Mouse (Mus musculus) limb, embryonic 13.5 days (tissue): ENCODE measurements around the gene Frs2. TPM values are rescaled to one million over a fixed set of nuclear protein-coding genes. Genes with fewer than 3 reads are reported as not detected.
A peak's percentile ranks its signal among the peaks of the same experiment; 100 is the strongest.

ENCODE experiments used
- ATAC-seq: fragments of 200-750 bp; cut with Nextera tagmentation; 2 replicates; pipeline ENCODE4 v1.8.0; 2017; ENCODE audit warnings: low read depth, moderate number of reproducible peaks, moderate TSS enrichment; ENCODE audit not compliant: low FRiP score
- H3K27ac ChIP-seq: fragments of 300-500 bp; sonication (generic); 2 replicates; pipeline ENCODE4 v1.5.1; 2015; ENCODE audit warnings: inconsistent platforms, mild to moderate bottlenecking, moderate library complexity
- H3K27me3 ChIP-seq: fragments of 300-500 bp; sonication (generic); 2 replicates; pipeline ENCODE4 v1.6.1; 2015; ENCODE audit warnings: mild to moderate bottlenecking, inconsistent platforms
- H3K36me3 ChIP-seq: fragments of 300-500 bp; sonication (generic); 2 replicates; pipeline ENCODE4 v1.6.1; 2015; ENCODE audit warnings: inconsistent platforms, mild to moderate bottlenecking, moderate library complexity
- H3K4me1 ChIP-seq: fragments of 300-500 bp; sonication (generic); 2 replicates; pipeline ENCODE4 v1.6.1; 2015; ENCODE audit warnings: inconsistent platforms
- H3K4me2 ChIP-seq: fragments of 300-500 bp; sonication (generic); replicated peaks from 2 replicates; pipeline ENCODE4 v1.6.1; 2015; ENCODE audit warnings: inconsistent platforms, mild to moderate bottlenecking, moderate library complexity
- H3K4me3 ChIP-seq: fragments of 300-500 bp; sonication (generic); 2 replicates; pipeline ENCODE4 v1.5.1; 2015; ENCODE audit warnings: moderate library complexity, mild to moderate bottlenecking, inconsistent platforms
- H3K9ac ChIP-seq: fragments of 300-500 bp; sonication (generic); 2 replicates; pipeline ENCODE4 v1.6.1; 2015; ENCODE audit warnings: mild to moderate bottlenecking, inconsistent platforms
- H3K9me3 ChIP-seq: fragments of 300-500 bp; sonication (generic); 2 replicates; pipeline ENCODE4 v1.6.1; 2016; ENCODE audit warnings: inconsistent platforms
- WGBS: fragments of 180-500 bp; shearing (Covaris S2); methylation state at CpG from one replicate; pipeline ENCODE4 v1.1.7; 2015; 5-methylcytosine and 5-hydroxymethylcytosine counted together
- polyA plus RNA-seq: library from polyadenylated mRNA; unstranded; fragments of >200 nt; fragmentation: Nextera tagmentation; extraction: Ambion mirVana; gene quantifications from 2 replicates; pipeline ENCODE4 v1.2.1, GENCODE M21; 2015

The Frs2 gene
- polyA plus RNA-seq, 1 experiment from 2014 or later = 21.8 TPM

DNA sequence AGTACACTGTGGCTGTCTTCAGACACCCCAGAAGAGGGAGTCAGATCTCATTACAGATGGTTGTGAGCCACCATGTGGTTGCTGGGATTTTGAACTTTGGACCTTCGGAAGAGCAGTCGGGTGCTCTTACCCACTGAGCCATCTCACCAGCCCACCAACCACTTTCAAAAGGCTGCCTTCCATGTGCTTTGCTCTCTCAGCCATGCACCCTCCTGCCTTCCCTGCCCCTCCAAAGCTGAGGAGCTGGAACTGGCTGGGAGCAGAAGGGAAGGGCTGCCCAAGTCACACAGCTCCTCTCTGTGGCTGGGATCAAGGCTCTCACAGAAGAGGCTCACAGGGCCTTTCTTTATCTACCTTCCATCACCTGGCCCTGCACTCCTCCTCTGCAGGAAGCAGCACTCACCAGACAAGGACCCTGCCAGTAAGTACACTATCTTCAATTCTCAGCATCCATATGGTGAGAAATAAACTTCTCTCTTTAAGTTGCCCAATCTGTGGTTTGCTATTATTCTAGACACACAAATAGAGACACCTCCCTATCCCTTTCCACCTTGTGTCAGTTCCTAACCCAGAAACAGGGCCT lies 51.1 kb downstream of the Frs2 start:
- Histone ChIP-seq H3K4me3 (no peak overlapping the region), H3K27ac (no peak overlapping the region), H3K9me3 (no peaks in the 10 kb centered on the region), H3K36me3 (peaks cover 14% of the 10 kb centered on the region), H3K4me2 (no peak overlapping the region), H3K4me1 (peaks cover 19% of the 10 kb centered on the region), H3K27me3 (no peaks in the 10 kb centered on the region), H3K9ac (no peak overlapping the region)
- 83% methylated on average over 2 of the region's 2 CpGs for WGBS
- no peak for ATAC-seq

- Histone ChIP-seq H3K27me3 (no peaks in the 10 kb centered on the region), H3K4me3 (no peak overlapping the region), H3K36me3 (peaks cover 20% of the 10 kb centered on the region), H3K9me3 (no peaks in the 10 kb centered on the region), H3K4me2 (no peak overlapping the region), H3K9ac (no peak overlapping the region), H3K27ac (no peak overlapping the region), H3K4me1 (peaks cover 21% of the 10 kb centered on the region)
- no peak for ATAC-seq
- WGBS = 78% methylated on average over 6 of the region's 6 CpGs
Measured at GRCm38 (mm10) chr10:117096096-117096495, 52.2 kb downstream of the Frs2 start.

- Histone ChIP-seq H3K27ac (peak overlapping the region; percentile 15; the same call in 1 of the 2 replicates), H3K4me2 (no peak overlapping the region), H3K36me3 (peaks cover 14% of the 10 kb centered on the region), H3K27me3 (no peaks in the 10 kb centered on the region), H3K4me1 (peaks cover 29% of the 10 kb centered on the region), H3K9me3 (no peaks in the 10 kb centered on the region), H3K4me3 (no peak overlapping the region), H3K9ac (no peak overlapping the region)
- 0 out of 2 replicates have a peak, but pooled peaks have one; percentile 28 for ATAC-seq
- 56% methylated on average over 15 of the region's 15 CpGs for WGBS
Measured at GRCm38 (mm10) chr10:117094504-117095329, 53.6 kb downstream of the Frs2 start.

DNA sequence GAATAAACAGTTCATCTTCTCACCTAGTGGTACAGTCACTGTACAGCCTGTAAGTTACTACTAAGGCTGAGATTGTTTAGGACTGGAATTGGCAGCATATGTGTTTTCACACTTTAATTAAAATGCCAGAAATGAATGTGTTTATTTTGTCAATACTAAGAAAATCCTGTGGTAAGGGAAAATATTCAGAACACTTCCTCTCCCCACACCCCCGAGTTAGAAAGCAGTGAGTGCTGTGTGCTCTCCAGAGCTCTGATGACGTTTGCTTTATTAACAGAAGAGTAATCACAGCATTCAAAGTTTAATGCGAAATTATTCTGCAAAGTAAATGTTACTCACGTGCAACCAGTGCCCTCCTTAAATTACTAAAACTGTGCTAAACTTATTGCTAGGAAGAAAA lies 58.7 kb downstream of the Frs2 start:
- H3K4me3 ChIP-seq = no peak overlapping the region
- no peak overlapping the region for H3K27ac ChIP-seq
- H3K36me3 ChIP-seq = peaks cover 41% of the 10 kb centered on the region
- no peaks in the 10 kb centered on the region for H3K9me3 ChIP-seq
- H3K27me3 ChIP-seq = no peaks in the 10 kb centered on the region
- no peak overlapping the region for H3K4me2 ChIP-seq
- 52% methylated on average over 4 of the region's 4 CpGs for WGBS
- H3K9ac ChIP-seq = no peak overlapping the region
- peak; percentile 61; the same call in 1 of the 2 replicates for ATAC-seq
- peaks cover 14% of the 10 kb centered on the region for H3K4me1 ChIP-seq

DNA sequence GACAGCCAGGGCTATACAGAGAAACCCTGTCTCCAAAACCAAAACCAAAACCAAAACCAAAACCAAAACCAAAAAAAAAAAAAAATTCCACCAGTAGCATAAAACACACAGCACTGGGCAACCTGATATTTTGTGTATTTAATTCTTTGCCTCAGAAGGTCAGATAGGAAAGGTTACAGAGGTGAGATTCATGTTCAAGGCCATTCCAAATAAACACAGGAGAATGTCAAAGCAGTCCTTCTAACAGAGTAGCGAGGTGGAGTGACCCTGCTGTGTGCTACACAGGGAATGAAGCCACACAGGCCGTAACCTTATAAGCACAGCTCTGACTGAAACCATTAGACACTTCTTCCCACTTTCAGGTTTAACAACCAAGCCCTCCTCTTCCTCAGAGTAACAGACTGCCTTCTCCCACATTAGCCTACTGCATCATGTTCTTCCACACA lies 66.4 kb downstream of the Frs2 start:
- Histone ChIP-seq H3K36me3 (peaks cover 73% of the 10 kb centered on the region), H3K4me2 (no peak overlapping the region), H3K4me1 (no peaks in the 10 kb centered on the region), H3K9me3 (no peaks in the 10 kb centered on the region), H3K27ac (no peak overlapping the region), H3K4me3 (no peak overlapping the region), H3K27me3 (no peaks in the 10 kb centered on the region), H3K9ac (no peak overlapping the region)
- no peak for ATAC-seq
- 84% methylated on average over 2 of the region's 2 CpGs for WGBS

DNA sequence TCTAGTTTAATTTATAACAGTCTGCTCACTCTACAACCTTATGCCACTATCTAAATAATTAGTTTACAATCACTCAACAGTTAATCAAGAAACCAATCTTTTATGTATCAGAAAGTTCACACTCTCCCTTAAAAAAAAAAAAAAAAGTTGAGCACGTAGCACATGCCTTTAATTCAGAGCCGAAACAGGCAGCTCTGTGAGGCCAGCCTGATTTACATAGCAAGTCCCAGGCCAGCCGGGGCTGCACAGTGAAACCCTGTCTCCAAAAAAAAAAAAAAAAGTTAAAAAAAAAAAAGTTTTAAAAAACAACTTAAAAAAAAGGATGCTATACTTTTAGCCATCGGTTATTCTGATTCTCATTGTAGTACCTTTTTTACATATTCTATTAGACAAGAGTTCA lies 67.0 kb downstream of the Frs2 start:
- ATAC-seq = no peak
- H3K9ac ChIP-seq = no peak overlapping the region
- H3K4me1 ChIP-seq = no peaks in the 10 kb centered on the region
- H3K27me3 ChIP-seq = no peaks in the 10 kb centered on the region
- H3K27ac ChIP-seq = no peak overlapping the region
- WGBS = 74% methylated on average over 4 of the region's 4 CpGs
- no peak overlapping the region for H3K4me2 ChIP-seq
- no peak overlapping the region for H3K4me3 ChIP-seq
- no peaks in the 10 kb centered on the region for H3K9me3 ChIP-seq
- H3K36me3 ChIP-seq = peaks cover 76% of the 10 kb centered on the region

GRCm38 (mm10) chr10:117078284-117078683 lies 70.0 kb downstream of the Frs2 start:
- Histone ChIP-seq H3K36me3 (peaks cover 78% of the 10 kb centered on the region), H3K4me2 (no peak overlapping the region), H3K27ac (no peak overlapping the region), H3K4me3 (no peak overlapping the region), H3K27me3 (no peaks in the 10 kb centered on the region), H3K4me1 (no peaks in the 10 kb centered on the region), H3K9me3 (no peaks in the 10 kb centered on the region), H3K9ac (no peak overlapping the region)
- ATAC-seq = no peak
- WGBS = 78% methylated on average over 6 of the region's 6 CpGs

DNA sequence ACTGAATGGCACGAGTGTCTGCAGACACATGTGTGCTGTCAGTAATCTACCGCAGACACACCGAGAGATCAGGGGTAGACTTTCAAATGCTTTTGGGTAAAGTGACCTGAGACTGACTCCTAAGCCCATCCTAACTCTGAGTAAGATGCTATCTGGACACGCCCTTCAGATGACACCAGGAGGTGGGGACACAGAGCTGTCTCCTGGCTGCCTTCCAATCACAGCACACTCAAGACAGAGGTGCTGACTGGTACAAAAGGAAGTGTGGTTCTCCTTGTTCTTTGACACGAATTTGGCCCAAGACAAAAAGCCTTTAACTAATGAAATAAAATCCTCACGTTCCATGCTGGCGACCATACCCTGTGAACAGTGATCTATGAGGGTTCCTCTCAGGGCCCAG lies 75.2 kb downstream of the Frs2 start:
- no peaks in the 10 kb centered on the region for H3K27me3 ChIP-seq
- no peak overlapping the region for H3K9ac ChIP-seq
- no peak for ATAC-seq
- H3K9me3 ChIP-seq = no peaks in the 10 kb centered on the region
- H3K36me3 ChIP-seq = peaks cover 79% of the 10 kb centered on the region
- WGBS = 92% methylated on average over 7 of the region's 7 CpGs
- no peak overlapping the region for H3K4me3 ChIP-seq
- no peak overlapping the region for H3K27ac ChIP-seq
- no peaks in the 10 kb centered on the region for H3K4me1 ChIP-seq
- H3K4me2 ChIP-seq = no peak overlapping the region

GRCm38 (mm10) chr10:117072191-117072888 lies 76.0 kb downstream of the Frs2 start:
- peaks cover 72% of the 10 kb centered on the region for H3K36me3 ChIP-seq
- H3K4me2 ChIP-seq = no peak overlapping the region
- no peak overlapping the region for H3K4me3 ChIP-seq
- H3K27me3 ChIP-seq = no peaks in the 10 kb centered on the region
- no peak for ATAC-seq
- no peaks in the 10 kb centered on the region for H3K4me1 ChIP-seq
- no peak overlapping the region for H3K9ac ChIP-seq
- H3K27ac ChIP-seq = no peak overlapping the region
- WGBS = 93% methylated on average over 18 of the region's 18 CpGs
- H3K9me3 ChIP-seq = no peaks in the 10 kb centered on the region

GRCm38 (mm10) chr10:117069109-117069508 lies 79.2 kb downstream of the Frs2 start:
- H3K4me1 ChIP-seq = no peaks in the 10 kb centered on the region
- no peak overlapping the region for H3K27ac ChIP-seq
- H3K9me3 ChIP-seq = no peaks in the 10 kb centered on the region
- H3K36me3 ChIP-seq = peaks cover 44% of the 10 kb centered on the region
- no peak overlapping the region for H3K4me2 ChIP-seq
- WGBS = 94% methylated on average over 3 of the region's 3 CpGs
- no peak overlapping the region for H3K4me3 ChIP-seq
- no peak for ATAC-seq
- no peaks in the 10 kb centered on the region for H3K27me3 ChIP-seq
- H3K9ac ChIP-seq = no peak overlapping the region

GRCm38 (mm10) chr10:117064076-117064475 lies 84.3 kb downstream of the Frs2 start:
- H3K27me3 ChIP-seq = no peaks in the 10 kb centered on the region
- H3K9me3 ChIP-seq = no peaks in the 10 kb centered on the region
- ATAC-seq = peak; percentile 45; the same call in 1 of the 2 replicates
- peak overlapping the region; percentile 96 for H3K4me3 ChIP-seq
- peak overlapping the region; percentile 53 for H3K4me2 ChIP-seq
- peak overlapping the region; percentile 72; the same call in 1 of the 2 replicates for H3K27ac ChIP-seq
- H3K4me1 ChIP-seq = peaks cover 18% of the 10 kb centered on the region
- H3K9ac ChIP-seq = 0 out of 2 replicates have a peak overlapping the region, but pooled peaks have one; percentile 9
- peaks cover 33% of the 10 kb centered on the region for H3K36me3 ChIP-seq
- WGBS = 9% methylated on average over 7 of the region's 7 CpGs
